Mouse (Mus musculus) erythroid progenitor cell, adult 5-6 weeks (primary cell): Measurements from ENCODE around the gene A630073D07Rik. TPM values are rescaled to one million over a fixed set of nuclear protein-coding genes. Genes with fewer than 3 reads are reported as not detected.
"Not testable (repeated sequence)": the region's sequence is repeated elsewhere in the genome, so short reads cannot be mapped to it uniquely, and the experiment has no call there.

Source experiments
- ATAC-seq: replicated peaks from 2 replicates; pipeline ENCODE4 v1.8.0; 2016; ENCODE audit warnings: moderate number of reproducible peaks, mild to moderate bottlenecking, moderate TSS enrichment, inconsistent platforms; ENCODE audit not compliant: poor library complexity, low FRiP score, severe bottlenecking
- total RNA-seq, 2 experiments: library from RNA; stranded (forward) in 1 of 2; stranded (reverse) in 1 of 2; fragments of 150-400 nt in 1 of 2; fragments of 186-747, 209-891 nt in 1 of 2; gene quantifications; 2 replicates each; pipeline versions ENCODE4 v1.2.3 to v1.2.4; 2015 to 2017; ENCODE audit warnings: low replicate concordance in 2 of 2

The A630073D07Rik gene
- total RNA-seq (2015; ENCODE audit: low replicate concordance) (not detected in 2 replicates), total RNA-seq (2017; ENCODE audit: low replicate concordance) (not detected in 2 replicates)

DNA sequence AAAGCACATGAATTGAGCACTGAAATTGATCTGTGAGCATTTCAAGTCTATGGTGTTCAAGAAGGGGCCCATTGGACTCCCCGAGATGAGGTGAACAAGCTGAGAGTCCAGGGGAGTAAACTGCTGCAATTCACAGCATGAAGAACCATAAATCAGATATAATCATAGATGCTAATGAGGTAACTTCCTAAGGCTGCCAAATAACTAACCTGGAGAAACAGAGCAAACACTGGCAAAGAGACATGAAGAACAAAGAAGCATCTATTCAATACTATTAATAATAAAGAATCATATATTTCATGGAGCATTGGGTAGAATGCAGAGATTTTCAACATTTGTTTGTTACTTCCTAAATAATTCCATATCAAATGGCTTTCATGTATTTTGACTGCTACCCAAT, at the start of gene A630073D07Rik:
A630073D07Rik (minus strand) TSS at position 101 of the 400 bp plus-strand sequence.
- ATAC-seq: no peak

DNA sequence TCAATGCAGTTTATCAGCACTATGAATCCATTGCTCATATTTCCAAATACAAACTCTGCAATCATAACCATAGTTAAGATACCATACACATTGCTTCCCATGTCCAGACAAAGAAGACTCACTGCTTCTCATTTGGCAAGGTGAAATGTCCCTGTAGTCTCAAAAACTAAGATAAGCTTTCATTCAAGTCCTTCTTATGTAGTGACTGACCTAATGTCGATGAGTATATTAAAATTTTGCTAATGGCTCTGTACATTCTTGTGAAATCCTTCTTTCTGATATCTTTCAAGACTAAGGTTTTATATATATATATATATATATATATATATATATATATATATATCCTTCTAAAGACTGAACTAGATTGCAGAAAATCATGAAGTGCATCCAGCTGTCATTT, 49.6 kb upstream of the A630073D07Rik start, which contains the start of gene Tas2r121:
Tas2r121 (minus strand) TSS at position 101 of the 400 bp plus-strand sequence.
- ATAC-seq: no peak

DNA sequence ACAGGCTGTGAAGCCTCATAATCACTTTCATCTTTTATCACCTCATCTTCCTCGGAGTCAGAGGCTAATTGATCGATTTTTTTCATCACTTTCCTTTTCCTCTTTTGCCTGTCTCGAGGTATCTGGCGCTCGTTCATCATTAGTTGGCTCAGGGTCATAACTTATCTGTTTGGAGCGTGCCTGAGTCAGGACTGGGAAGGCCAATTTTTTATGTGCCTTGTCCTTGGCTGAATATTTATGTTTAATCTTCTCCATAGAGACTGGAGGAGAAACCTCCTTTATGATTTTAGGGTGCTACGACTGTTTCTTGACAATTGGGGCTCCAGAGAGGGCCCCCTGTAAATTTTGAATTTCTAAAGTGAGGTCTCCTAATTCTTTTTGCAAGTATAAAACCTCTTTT, 40.3 kb upstream of the A630073D07Rik start:
- not testable (repeated sequence) for ATAC-seq

GRCm38 (mm10) chr6:132656653-132657052, 5.3 kb upstream of the A630073D07Rik start, which contains the start of gene Tas2r120:
TSS of gene Tas2r120 (plus strand) at chr6:132656953.
- ATAC-seq: no peak

DNA sequence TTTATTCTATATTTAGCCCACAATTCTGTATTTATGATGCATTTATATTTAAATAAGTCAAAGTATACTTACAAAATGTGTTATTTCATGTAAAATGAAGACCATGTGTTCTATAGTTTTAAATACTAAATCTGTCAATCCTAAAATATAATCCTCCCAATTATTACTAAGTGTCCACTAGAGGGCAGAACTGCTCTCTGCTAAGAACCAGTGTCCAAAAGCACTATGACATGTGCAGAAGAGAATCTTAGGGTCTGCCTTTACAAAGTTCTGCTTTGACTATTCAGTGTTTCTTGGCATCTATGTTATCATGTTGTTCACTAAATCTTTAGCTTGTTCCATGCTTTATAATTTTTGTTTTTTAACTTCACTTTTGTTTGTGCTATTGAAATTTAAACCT, 1.9 kb downstream of the A630073D07Rik start:
- no peak for ATAC-seq

- not testable (repeated sequence) for ATAC-seq
Measured at GRCm38 (mm10) chr6:132595613-132596012, 55.7 kb downstream of the A630073D07Rik start, which contains the start of gene Prp2. TSS of gene Prp2 (plus strand) at chr6:132595913.

Other genes starting within 250 kb of the A630073D07Rik start
- gene Prh1, start 81.7 kb downstream of the A630073D07Rik start, total RNA-seq (2015; ENCODE audit: low replicate concordance): not detected in 2 replicates
- not detected in 2 replicates for gene Prh1, start 81.7 kb downstream of the A630073D07Rik start, total RNA-seq (2017; ENCODE audit: low replicate concordance)
- gene Prp2, start 55.6 kb downstream of the A630073D07Rik start, total RNA-seq (2015; ENCODE audit: low replicate concordance): not detected in 2 replicates
- gene Prp2, start 55.6 kb downstream of the A630073D07Rik start, total RNA-seq (2017; ENCODE audit: low replicate concordance): not detected in 2 replicates
- not detected in 2 replicates for gene Tas2r120, start 5.4 kb upstream of the A630073D07Rik start, total RNA-seq (2015; ENCODE audit: low replicate concordance)
- not detected in 2 replicates for gene Tas2r120, start 5.4 kb upstream of the A630073D07Rik start, total RNA-seq (2017; ENCODE audit: low replicate concordance)
- not detected in 2 replicates for gene Tas2r121, start 49.5 kb upstream of the A630073D07Rik start, total RNA-seq (2015; ENCODE audit: low replicate concordance)
- gene Tas2r121, start 49.5 kb upstream of the A630073D07Rik start, total RNA-seq (2017; ENCODE audit: low replicate concordance): not detected in 2 replicates
- gene Tas2r122, start 60.4 kb upstream of the A630073D07Rik start, total RNA-seq (2015; ENCODE audit: low replicate concordance): not detected in 2 replicates
- gene Tas2r122, start 60.4 kb upstream of the A630073D07Rik start, total RNA-seq (2017; ENCODE audit: low replicate concordance): not detected in 2 replicates
- not detected in 2 replicates for gene Tas2r115, start 86.5 kb upstream of the A630073D07Rik start, total RNA-seq (2015; ENCODE audit: low replicate concordance)
- gene Tas2r115, start 86.5 kb upstream of the A630073D07Rik start, total RNA-seq (2017; ENCODE audit: low replicate concordance): not detected in 2 replicates
- gene Tas2r124, start 103.2 kb upstream of the A630073D07Rik start, total RNA-seq (2015; ENCODE audit: low replicate concordance): not detected in 2 replicates
- not detected in 2 replicates for gene Tas2r124, start 103.2 kb upstream of the A630073D07Rik start, total RNA-seq (2017; ENCODE audit: low replicate concordance)
- gene Tas2r102, start 110.6 kb upstream of the A630073D07Rik start, total RNA-seq (2015; ENCODE audit: low replicate concordance): not detected in 2 replicates
- gene Tas2r102, start 110.6 kb upstream of the A630073D07Rik start, total RNA-seq (2017; ENCODE audit: low replicate concordance): not detected in 2 replicates
- gene Tas2r136, start 126.6 kb upstream of the A630073D07Rik start, total RNA-seq (2015; ENCODE audit: low replicate concordance): not detected in 2 replicates
- not detected in 2 replicates for gene Tas2r136, start 126.6 kb upstream of the A630073D07Rik start, total RNA-seq (2017; ENCODE audit: low replicate concordance)
- gene Tas2r117, start 151.3 kb upstream of the A630073D07Rik start, total RNA-seq (2015; ENCODE audit: low replicate concordance): not detected in 2 replicates
- not detected in 2 replicates for gene Tas2r117, start 151.3 kb upstream of the A630073D07Rik start, total RNA-seq (2017; ENCODE audit: low replicate concordance)
- gene Tas2r123, start 195.6 kb upstream of the A630073D07Rik start, total RNA-seq (2015; ENCODE audit: low replicate concordance): not detected in 2 replicates
- gene Tas2r123, start 195.6 kb upstream of the A630073D07Rik start, total RNA-seq (2017; ENCODE audit: low replicate concordance): not detected in 2 replicates
- gene Tas2r116, start 203.9 kb upstream of the A630073D07Rik start, total RNA-seq (2015; ENCODE audit: low replicate concordance): not detected in 2 replicates
- not detected in 2 replicates for gene Tas2r116, start 203.9 kb upstream of the A630073D07Rik start, total RNA-seq (2017; ENCODE audit: low replicate concordance)
- not detected in 2 replicates for gene Tas2r110, start 216.5 kb upstream of the A630073D07Rik start, total RNA-seq (2015; ENCODE audit: low replicate concordance)
- not detected in 2 replicates for gene Tas2r110, start 216.5 kb upstream of the A630073D07Rik start, total RNA-seq (2017; ENCODE audit: low replicate concordance)
- not detected in 2 replicates for gene Tas2r113, start 241.5 kb upstream of the A630073D07Rik start, total RNA-seq (2015; ENCODE audit: low replicate concordance)
- not detected in 2 replicates for gene Tas2r113, start 241.5 kb upstream of the A630073D07Rik start, total RNA-seq (2017; ENCODE audit: low replicate concordance)